In the genomic region with DNA sequence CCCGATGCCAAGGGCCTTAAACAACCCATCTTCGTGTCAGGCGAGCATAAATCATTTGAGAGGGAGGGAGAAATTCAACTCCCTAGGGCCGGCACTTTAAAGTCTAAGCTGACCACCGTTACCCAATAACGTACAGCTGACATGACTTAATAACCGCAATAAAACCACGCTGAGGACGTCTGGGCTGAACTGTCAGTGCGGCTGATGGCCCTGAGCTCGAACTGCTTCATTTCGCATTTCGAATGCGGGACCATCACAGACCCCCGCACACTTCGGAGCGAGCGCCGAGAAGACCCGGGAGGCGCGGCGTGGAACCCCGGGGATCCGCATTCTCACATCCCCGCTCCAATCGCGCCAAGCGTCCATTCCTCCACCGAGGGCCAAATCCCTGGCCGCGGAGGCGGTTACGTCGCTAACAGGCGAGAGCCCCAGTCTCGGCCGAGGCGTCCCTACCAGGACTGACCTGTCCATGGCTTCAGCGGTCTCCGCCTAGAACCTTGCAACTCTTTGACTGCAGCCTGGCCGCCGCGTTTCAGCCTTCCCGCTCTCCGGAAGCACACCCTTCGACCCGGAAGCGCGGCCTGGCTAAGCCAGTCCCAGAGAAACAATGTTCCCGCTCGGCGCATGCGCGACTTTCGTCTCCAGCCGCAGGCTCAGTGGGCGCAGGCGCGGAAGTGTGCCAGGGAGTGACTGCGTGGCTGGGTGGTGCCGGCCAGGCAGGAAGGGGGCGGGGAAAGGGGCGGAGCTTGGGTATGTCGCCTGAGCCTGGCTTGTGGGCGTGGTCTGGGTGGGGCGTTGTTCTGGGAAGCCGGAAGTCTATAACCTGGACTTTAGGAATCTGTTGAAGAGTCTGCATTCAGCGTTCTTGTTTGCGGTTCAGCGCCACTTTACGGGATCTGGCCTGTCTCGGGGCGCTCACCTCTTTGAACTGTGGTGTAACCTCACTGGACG, we compare ENCODE assay signal across 8 mouse cellular contexts. TPM values are rescaled to one million over a fixed set of nuclear protein-coding genes. Genes with fewer than 3 reads are reported as not detected.
DNase-seq lines count a peak whose midpoint lies in the region; ATAC-seq and TF ChIP-seq lines count a peak whose summit lies in the region.

Nup107 (minus strand) TSS at position 565 of the 951 bp plus-strand sequence.

- no peaks in the 10 kb centered on the region for H3K9me3 ChIP-seq in embryonic facial prominence, embryonic 13.5 days
- peaks cover 3% of the 10 kb centered on the region; the same call in 1 of the 2 replicates for H3K9me3 ChIP-seq in limb, embryonic 12.5 days
- H3K9me3 ChIP-seq in midbrain, embryonic 15.5 days = no peaks in the 10 kb centered on the region

- under 1% methylated on average over 75 of the region's 75 CpGs for WGBS in embryonic facial prominence, embryonic 13.5 days
- WGBS in kidney, adult 2 months = under 1% methylated on average over 75 of the region's 75 CpGs
- under 1% methylated on average over 75 of the region's 75 CpGs for WGBS in limb, embryonic 12.5 days
- WGBS in midbrain, embryonic 15.5 days = under 1% methylated on average over 75 of the region's 75 CpGs
- WGBS in spleen, adult 2 months = under 1% methylated on average over 75 of the region's 75 CpGs

- TF ChIP-seq CTCF in kidney, adult 2 months (conservative IDR thresholded peaks at IDR 0.05; ENCODE audit: insufficient read depth, insufficient read length, low read depth, low read length) = no peak
- TF ChIP-seq CTCF in spleen, adult 2 months (IDR thresholded peaks at IDR 0.05; ENCODE audit: extremely low read depth, insufficient read depth, insufficient read length, insufficient replicate concordance) = no peak

- peak within 1 kb of the TSS; percentile 91 for H3K9ac ChIP-seq in embryonic facial prominence, embryonic 13.5 days
- peak within 1 kb of the TSS; percentile 81 for H3K9ac ChIP-seq in limb, embryonic 12.5 days (replicated peaks)
- H3K9ac ChIP-seq in midbrain, embryonic 15.5 days = peak within 1 kb of the TSS; percentile 66

- H3K27me3 ChIP-seq in embryonic facial prominence, embryonic 13.5 days = no peaks in the 10 kb centered on the region
- H3K27me3 ChIP-seq in kidney, adult 2 months (replicated peaks; ENCODE audit: control insufficient read depth, insufficient read depth, low read length) = no peaks in the 10 kb centered on the region
- H3K27me3 ChIP-seq in limb, embryonic 12.5 days = no peaks in the 10 kb centered on the region
- H3K27me3 ChIP-seq in midbrain, embryonic 15.5 days (replicated peaks) = no peaks in the 10 kb centered on the region
- no peaks in the 10 kb centered on the region for H3K27me3 ChIP-seq in spleen, adult 2 months (ENCODE audit: control insufficient read depth, insufficient read depth, low read length)

- H3K4me1 ChIP-seq in embryonic facial prominence, embryonic 13.5 days = peaks cover 22% of the 10 kb centered on the region
- H3K4me1 ChIP-seq in kidney, adult 2 months (ENCODE audit: control insufficient read depth, insufficient read depth, low read length) = no peaks in the 10 kb centered on the region; the same call in 1 of the 2 replicates
- H3K4me1 ChIP-seq in limb, embryonic 12.5 days (replicated peaks) = peaks cover 15% of the 10 kb centered on the region
- H3K4me1 ChIP-seq in midbrain, embryonic 15.5 days = peaks cover 22% of the 10 kb centered on the region
- no peaks in the 10 kb centered on the region for H3K4me1 ChIP-seq in spleen, adult 2 months (ENCODE audit: control insufficient read depth, insufficient read depth, insufficient read length)

- peaks cover 18% of the 10 kb centered on the region for H3K36me3 ChIP-seq in embryonic facial prominence, embryonic 13.5 days
- no peaks in the 10 kb centered on the region for H3K36me3 ChIP-seq in kidney, adult 2 months (ENCODE audit: control insufficient read depth, insufficient read depth, low read length)
- H3K36me3 ChIP-seq in limb, embryonic 12.5 days = peaks cover 15% of the 10 kb centered on the region
- no peaks in the 10 kb centered on the region; the same call in 1 of the 2 replicates for H3K36me3 ChIP-seq in midbrain, embryonic 15.5 days (replicated peaks)
- 0 out of 2 replicates have a peak, but pooled peaks cover 2% of the 10 kb centered on the region for H3K36me3 ChIP-seq in spleen, adult 2 months (ENCODE audit: control insufficient read depth, insufficient read depth, low read length)

- peak within 1 kb of the TSS; percentile 93 for H3K4me3 ChIP-seq in embryonic facial prominence, embryonic 13.5 days
- peak within 1 kb of the TSS; percentile 86 for H3K4me3 ChIP-seq in kidney, adult 2 months (ENCODE audit: insufficient read depth, low read depth, low read length)
- peak within 1 kb of the TSS; percentile 87 for H3K4me3 ChIP-seq in limb, embryonic 12.5 days (replicated peaks)
- H3K4me3 ChIP-seq in midbrain, embryonic 15.5 days = peak within 1 kb of the TSS; percentile 90
- H3K4me3 ChIP-seq in spleen, adult 2 months (ENCODE audit: extremely low read depth, insufficient read depth, insufficient read length) = peak within 1 kb of the TSS; percentile 100

- peak; percentile 95 for ATAC-seq in embryonic facial prominence, embryonic 13.5 days (ENCODE audit: insufficient number of reproducible peaks, insufficient read depth, low FRiP score, low TSS enrichment, low read depth)
- ATAC-seq in limb, embryonic 12.5 days (ENCODE audit: insufficient number of reproducible peaks, insufficient read depth, low FRiP score, low TSS enrichment, low read depth) = peak; percentile 95
- peak; percentile 97 for ATAC-seq in midbrain, embryonic 15.5 days (replicated peaks)

- peak; percentile 100 for DNase-seq in 3134 (ENCODE audit: extremely low read depth, insufficient read length, low spot score)
- DNase-seq in adrenal gland, postnatal 36 days = peak; percentile 100
- peak; percentile 100 for DNase-seq in heart, adult 18-20 months
- DNase-seq in kidney, adult 2 months = peak; percentile 100
- peak; percentile 97 to 100 for DNase-seq in spleen, adult 2 months (ENCODE audit: low read depth in 1 of 2, low spot score in 2 of 2)

- H3K4me2 ChIP-seq in embryonic facial prominence, embryonic 13.5 days = peak within 1 kb of the TSS; percentile 75
- peak within 1 kb of the TSS; percentile 74 for H3K4me2 ChIP-seq in limb, embryonic 12.5 days
- H3K4me2 ChIP-seq in midbrain, embryonic 15.5 days = peak within 1 kb of the TSS; percentile 74

- peak; percentile 87 for TF ChIP-seq POLR2A in kidney, adult 2 months (IDR thresholded peaks at IDR 0.05; ENCODE audit: low read depth, low read length)
- peak; percentile 44; the same call in 1 of the 2 replicates for TF ChIP-seq POLR2A in spleen, adult 2 months (IDR thresholded peaks at IDR 0.05; ENCODE audit: low read depth, low read length)

- peak within 1 kb of the TSS; percentile 78 for H3K27ac ChIP-seq in embryonic facial prominence, embryonic 13.5 days
- peak within 1 kb of the TSS; percentile 47 for H3K27ac ChIP-seq in kidney, adult 2 months (ENCODE audit: insufficient read depth, low read depth, low read length)
- H3K27ac ChIP-seq in limb, embryonic 12.5 days = peak within 1 kb of the TSS; percentile 84
- peak within 1 kb of the TSS; percentile 77 for H3K27ac ChIP-seq in midbrain, embryonic 15.5 days
- H3K27ac ChIP-seq in spleen, adult 2 months (ENCODE audit: insufficient read depth, low read length) = peak within 1 kb of the TSS; percentile 78

RNA-seq across cellular contexts. Expression of gene Nup107, which starts in this region (rescaled TPM):
- total RNA-seq in adrenal gland, postnatal 36 days (2021) = 10 to 100 TPM; 15.0 to 15.4 TPM
- 60.6 and 77.4 TPM in 2 replicates for polyA plus RNA-seq in embryonic facial prominence, embryonic 13.5 days (2015; fragmentation: Nextera tagmentation; extraction: Ambion mirVana)
- 1 to 10 TPM; 7.3 to 8.7 TPM for total RNA-seq in heart, adult 18-20 months (2021)
- 3.7 and 4.6 TPM in 2 replicates for polyA plus RNA-seq in kidney, adult 2 months (2012; rRNA removed)
- 94.9 and 97.7 TPM in 2 replicates for polyA plus RNA-seq in limb, embryonic 12.5 days (2016; fragmentation: Nextera tagmentation; extraction: Ambion mirVana)
- polyA plus RNA-seq in midbrain, embryonic 15.5 days (2015; fragmentation: Nextera tagmentation; extraction: Ambion mirVana) = 33.7 and 34.7 TPM in 2 replicates
- polyA plus RNA-seq in spleen, adult 2 months (2012; rRNA removed) = 5.8 and 6.0 TPM in 2 replicates

Comparison
In these comparisons a context has a peak if more than half of its experiments do, and no peak if none do; other contexts are left out.
1. Peak in every context shown above with its lines: DNase-seq, ATAC-seq, H3K4me3 ChIP-seq and H3K27ac ChIP-seq.